Mouse (Mus musculus): ENCODE data around the gene Cage1.

Gene Cage1

DNA sequence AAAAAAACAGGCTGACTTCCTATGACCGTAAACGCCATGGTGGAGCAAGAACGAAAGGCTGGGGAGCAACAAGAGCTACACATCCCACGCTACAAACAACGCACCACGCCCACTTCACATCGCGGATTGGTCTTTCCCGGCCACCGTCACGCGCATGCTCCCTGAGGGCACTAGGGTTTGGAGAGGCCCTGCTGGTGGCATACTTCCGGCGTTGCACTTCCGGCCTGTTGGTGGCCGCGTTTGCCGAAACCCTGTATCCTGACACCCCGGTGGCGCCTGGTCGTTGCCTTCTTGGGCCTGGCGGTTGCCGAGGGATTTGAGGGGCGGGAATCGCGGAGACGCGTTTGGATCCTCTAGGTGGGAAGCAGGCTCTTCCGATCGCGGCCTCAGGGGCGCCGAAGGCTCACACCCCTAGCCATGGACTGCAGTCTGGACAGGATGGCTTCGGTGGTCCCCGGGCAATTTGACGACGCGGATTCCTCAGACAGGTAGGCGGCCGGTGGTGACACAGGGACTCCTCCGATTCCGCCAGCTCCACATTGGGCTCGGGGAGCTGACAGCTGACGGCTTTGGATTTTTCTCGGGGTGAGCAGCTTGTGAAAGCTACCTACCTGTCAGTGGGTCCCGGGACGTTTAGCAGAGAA lies at the start of gene Cage1:
Gene Cage1, minus strand, starts transcription at position 26 of the 644 bp plus-strand sequence.
- in situ Hi-C loops (cut with MseI, MboI) = no loop called here

- in situ Hi-C loops (cut with MseI, MboI) = no loop called here
These were observed 44.3 kb upstream of the Cage1 start for GRCm38 (mm10) chr13:38081161-38081560.

- in situ Hi-C loops (cut with MseI, MboI) = no loop called here
These were observed 43.9 kb upstream of the Cage1 start for GRCm38 (mm10) chr13:38080725-38081124.

GRCm38 (mm10) chr13:38080014-38080413 lies 43.1 kb upstream of the Cage1 start:
- in situ Hi-C loops (cut with MseI, MboI) = no loop called here

DNA sequence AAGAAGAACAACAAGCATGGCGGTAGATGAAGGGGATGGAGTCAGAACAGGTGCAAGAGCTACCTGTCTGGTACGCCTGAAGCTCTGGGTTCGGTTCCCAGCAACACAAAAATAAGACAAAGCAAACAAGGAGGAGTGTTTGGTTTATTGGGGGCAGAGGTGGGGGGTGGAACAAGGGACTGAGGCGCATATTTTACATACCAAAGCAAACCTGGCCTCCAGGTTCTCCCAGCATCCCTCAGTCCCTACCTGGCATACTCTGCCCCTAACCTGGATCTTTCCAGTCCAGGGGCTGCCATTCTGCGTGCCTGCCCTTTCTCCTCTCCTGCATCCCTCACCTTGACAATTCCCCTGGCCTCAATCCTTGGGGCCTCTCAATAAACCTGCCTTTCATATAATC lies 42.5 kb upstream of the Cage1 start:
- in situ Hi-C loops (cut with MseI, MboI) = no loop called here

GRCm38 (mm10) chr13:38078836-38079235 lies 42.0 kb upstream of the Cage1 start:
- in situ Hi-C loops (cut with MseI, MboI) = no loop called here

DNA sequence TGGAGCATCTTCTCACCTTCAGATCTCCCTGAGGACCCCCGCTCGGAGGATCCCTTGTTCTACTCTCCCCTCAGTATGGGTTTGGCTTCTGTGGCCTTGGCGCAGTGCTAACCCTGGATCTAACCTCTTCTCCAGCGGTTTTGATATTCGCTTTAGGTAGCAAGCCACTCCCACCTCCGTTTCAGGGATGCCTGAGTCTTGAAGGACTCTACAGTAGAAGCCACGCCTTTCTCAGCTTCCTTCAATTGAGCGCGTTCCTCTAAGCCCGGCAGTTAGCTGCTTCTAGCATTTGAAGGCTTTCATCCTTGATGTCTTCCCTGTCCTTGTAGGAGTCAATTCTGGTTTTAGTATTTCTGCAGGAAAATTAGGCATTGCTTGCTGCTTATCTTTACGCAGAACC lies 40.2 kb upstream of the Cage1 start:
- in situ Hi-C loops (cut with MseI, MboI) = no loop called here

DNA sequence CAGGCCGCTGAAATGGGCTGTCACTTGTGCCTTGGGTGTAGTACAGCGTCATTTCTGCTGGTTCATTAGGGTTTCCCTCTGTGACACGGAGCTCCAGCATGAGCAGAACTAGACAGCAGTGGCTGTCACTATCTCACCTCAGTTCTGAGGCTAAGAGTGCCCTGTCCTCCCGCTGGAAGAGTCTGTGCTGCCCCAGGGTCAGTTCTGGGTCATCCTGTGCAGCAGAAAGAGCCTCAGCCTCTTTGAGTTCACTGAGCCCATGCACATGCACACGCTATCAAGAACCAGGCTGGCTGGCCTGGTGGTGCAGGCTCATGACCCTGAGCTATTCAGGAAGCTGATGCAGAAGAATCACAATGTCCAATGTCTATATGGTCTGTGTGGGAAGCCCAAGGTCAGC lies 37.5 kb upstream of the Cage1 start:
- in situ Hi-C loops (cut with MseI, MboI) = loop anchor here in 1 of 2 experiments (25.0 kb wide), 1 partner anchor 113 kb away; no protein-coding TSS in a partner anchor

- in situ Hi-C loops (cut with MseI, MboI) = loop anchor here in 1 of 2 experiments (25.0 kb wide), 1 partner anchor 114 kb away; no protein-coding TSS in a partner anchor
These were observed 36.8 kb upstream of the Cage1 start for GRCm38 (mm10) chr13:38073374-38074307.

DNA sequence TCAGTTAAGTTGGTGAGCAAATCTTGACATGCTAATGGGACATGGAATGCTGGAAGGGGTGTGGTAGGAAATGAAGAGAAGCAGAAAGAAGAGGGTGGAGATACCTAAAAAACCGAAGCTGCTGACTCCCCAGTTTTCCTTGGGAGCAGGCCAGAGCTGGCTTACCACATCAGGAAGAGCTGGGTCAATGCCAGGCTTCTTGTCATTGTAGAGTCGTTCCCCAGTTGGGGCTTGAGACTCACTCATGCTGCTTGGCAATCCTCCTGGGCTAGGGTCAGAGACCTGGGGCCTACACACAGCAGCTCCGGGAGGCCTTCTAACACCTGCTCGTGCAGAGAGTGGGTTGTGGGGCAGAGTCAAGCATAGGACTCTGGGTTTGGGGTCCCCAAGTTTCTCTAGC lies 34.1 kb upstream of the Cage1 start:
- in situ Hi-C loops (cut with MseI, MboI) = loop anchor here in 1 of 2 experiments (25.0 kb wide), 1 partner anchor 116 kb away; no protein-coding TSS in a partner anchor

GRCm38 (mm10) chr13:38064854-38065663 lies 28.2 kb upstream of the Cage1 start:
- in situ Hi-C loops (cut with MseI, MboI) = loop anchor here in 1 of 2 experiments (25.0 kb wide), 1 partner anchor 122 kb away; no protein-coding TSS in a partner anchor

DNA sequence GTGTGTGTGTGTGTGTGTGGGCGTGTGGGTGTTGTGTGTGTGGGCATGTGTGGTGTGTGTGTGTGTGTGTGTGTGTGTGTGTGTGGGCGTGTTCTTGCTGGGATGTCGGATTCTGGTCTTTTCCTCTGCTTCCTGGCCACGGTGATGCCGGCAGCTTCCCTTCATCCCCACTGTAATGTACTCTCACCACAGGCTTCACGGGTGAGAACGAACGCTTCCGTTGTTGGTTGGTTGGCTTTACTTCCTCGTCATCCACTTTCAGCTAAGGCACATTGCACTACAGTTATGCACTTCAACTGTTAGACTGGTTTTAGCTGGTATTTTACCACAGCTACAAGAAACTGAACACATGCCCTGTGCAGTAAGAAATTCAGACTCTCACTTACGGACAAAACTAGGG lies 25.8 kb upstream of the Cage1 start:
- in situ Hi-C loops (cut with MseI, MboI) = loop anchor here in 1 of 2 experiments (25.0 kb wide), 1 partner anchor 125 kb away; no protein-coding TSS in a partner anchor

DNA sequence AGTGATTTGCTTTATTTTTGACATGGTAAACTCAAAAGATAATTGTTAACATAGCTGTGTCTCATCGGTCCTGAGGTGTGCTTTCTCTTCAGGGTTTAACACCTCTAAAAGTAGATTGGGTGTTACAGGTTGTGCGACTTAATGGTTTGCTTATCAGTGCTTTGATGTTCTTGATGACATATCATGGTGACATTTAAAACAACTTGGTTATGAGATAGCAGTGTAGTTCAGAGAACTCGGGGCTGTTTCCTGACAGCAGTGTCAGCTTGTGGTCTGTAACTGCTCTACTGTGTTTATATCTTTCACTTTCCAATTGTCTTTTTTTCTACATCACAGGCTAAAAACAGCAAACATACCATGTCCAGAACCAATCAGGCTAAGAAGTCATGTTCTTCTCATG lies 13.0 kb upstream of the Cage1 start:
- in situ Hi-C loops (cut with MseI, MboI) = loop anchor here in 1 of 2 experiments (25.0 kb wide), 1 partner anchor 137 kb away; no protein-coding TSS in a partner anchor

GRCm38 (mm10) chr13:38037811-38038210 lies 942 bp upstream of the Cage1 start:
- in situ Hi-C loops (cut with MseI, MboI) = no loop called here

GRCm38 (mm10) chr13:38036343-38037043 lies 376 bp downstream of the Cage1 start, which contains the start of gene Riok1:
TSS of gene Riok1 (plus strand) at chr13:38036995.
- in situ Hi-C loops (cut with MseI, MboI) = no loop called here

DNA sequence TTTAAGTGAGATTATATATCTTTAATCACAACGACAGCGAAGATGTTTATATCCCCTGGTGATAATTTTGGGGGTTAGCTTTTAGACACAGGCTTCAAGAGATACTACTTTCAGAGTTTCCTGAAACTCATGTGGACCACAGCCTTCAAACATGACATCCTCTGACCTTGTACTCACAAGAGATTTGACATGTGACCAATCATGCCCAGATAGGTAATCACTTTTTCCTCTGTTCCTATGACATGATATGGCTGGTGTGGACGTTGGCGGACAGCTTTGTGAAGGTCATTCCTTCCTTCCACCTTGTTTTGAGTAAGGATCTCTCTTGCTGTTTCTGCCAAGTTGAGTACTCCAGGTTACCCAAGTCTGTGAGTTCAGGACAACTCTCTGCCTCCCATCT lies 8.5 kb downstream of the Cage1 start:
- in situ Hi-C loops (cut with MseI, MboI) = no loop called here

DNA sequence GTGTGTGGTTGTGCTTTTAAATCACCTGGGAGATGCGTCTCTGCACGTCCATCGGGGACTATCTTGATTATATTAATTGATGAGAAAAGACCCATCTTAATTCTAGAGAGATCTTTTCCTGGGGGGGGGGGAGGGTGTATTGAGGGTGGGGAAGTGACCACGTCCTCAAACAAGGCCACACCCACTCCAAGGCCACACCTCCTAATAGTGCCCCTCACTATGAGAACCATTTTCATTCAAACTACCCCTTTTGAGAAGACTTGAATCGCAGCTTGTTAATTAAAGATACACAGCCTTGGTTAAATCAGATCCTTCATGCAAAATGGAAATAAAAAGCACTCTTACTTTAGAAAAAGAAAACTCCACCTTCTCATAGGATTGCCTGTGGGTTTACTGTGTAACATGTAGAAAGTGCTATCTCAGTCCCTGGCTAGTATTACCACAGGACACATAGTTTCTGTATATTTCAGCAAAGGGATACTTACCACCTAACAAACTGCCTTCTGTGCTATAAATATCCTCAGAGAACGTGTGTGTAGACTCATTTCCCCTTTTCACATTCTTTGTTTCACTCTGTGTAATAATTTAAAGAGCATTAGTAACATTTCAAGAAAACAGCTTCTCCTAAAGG lies 9.1 kb downstream of the Cage1 start:
- in situ Hi-C loops (cut with MseI, MboI) = no loop called here

DNA sequence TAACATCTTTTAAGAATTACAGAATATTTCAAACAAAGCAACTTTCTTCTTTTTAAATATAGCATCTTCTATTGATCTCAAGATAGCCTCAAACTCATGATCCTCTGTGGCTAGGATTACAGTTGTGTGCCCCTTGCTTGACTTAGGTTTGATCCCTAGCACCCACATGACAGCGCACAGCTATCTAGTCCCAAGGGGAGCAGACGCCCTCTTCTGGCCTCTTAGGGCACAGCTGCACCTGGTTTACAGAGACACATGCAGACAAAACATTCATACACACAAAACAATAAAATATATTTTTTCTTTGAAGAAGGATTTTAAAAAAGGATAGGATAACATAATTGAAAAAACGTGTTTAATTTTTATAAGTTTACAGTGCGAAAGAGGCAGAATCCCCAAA lies 11.0 kb downstream of the Cage1 start:
- in situ Hi-C loops (cut with MseI, MboI) = no loop called here

- in situ Hi-C loops (cut with MseI, MboI) = no loop called here
These were observed 18.1 kb downstream of the Cage1 start for GRCm38 (mm10) chr13:38018791-38019190.

DNA sequence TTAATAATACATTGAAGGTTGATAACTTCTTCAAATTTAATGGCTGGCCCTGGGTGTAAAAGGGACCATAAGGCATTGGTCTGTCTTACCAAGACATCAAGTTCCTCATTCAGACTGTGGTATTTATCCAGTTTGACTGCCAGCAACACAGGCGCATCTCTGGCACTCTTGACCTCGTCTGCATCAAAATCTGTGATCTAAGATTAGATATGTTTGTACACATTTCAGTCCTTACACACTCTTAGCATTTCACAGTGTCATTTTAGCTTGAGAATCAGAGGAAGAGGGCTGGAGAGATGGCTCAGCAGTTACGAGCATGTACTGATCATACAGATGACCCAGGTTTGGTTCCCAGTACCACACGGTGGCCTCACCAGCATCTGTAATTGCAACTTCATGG lies 21.3 kb downstream of the Cage1 start:
- in situ Hi-C loops (cut with MseI, MboI) = no loop called here

Measured in mouse trophoblast stem cell (cell line).